Mouse (Mus musculus) kidney, postnatal 36 days (tissue): Measurements from ENCODE around the gene Olfr1353.
"Not testable (repeated sequence)": the region's sequence is repeated elsewhere in the genome, so short reads cannot be mapped to it uniquely, and the experiment has no call there.

Experiments used
- DNase-seq, 2 experiments: peaks; one replicate each; pipeline ENCODE4 v3.0.0; 2021 to 2022; ENCODE audit warnings: mixed read lengths in 2 of 2

Gene Olfr1353

GRCm38 (mm10) chr10:78963009-78963408 is at the start of gene Olfr1353:
TSS of gene Olfr1353 (plus strand) at chr10:78963309.
- DNase-seq = not testable (repeated sequence)

GRCm38 (mm10) chr10:78950336-78950735 is 12.8 kb upstream of the Olfr1353 start, which contains the start of gene Olfr8:
TSS of gene Olfr8 (plus strand) at chr10:78950636.
- not testable (repeated sequence) for DNase-seq

GRCm38 (mm10) chr10:78980750-78981149 is 17.6 kb downstream of the Olfr1353 start, which contains the start of gene Olfr1352:
TSS of gene Olfr1352 (plus strand) at chr10:78981050.
- DNase-seq = no peak

- no peak for DNase-seq
Observed at GRCm38 (mm10) chr10:79012172-79012571, 49.1 kb downstream of the Olfr1353 start, which contains the start of gene Olfr1351. TSS of gene Olfr1351 (plus strand) at chr10:79012472.
